Mouse (Mus musculus): ENCODE measurements around the gene Pex3.

DNA sequence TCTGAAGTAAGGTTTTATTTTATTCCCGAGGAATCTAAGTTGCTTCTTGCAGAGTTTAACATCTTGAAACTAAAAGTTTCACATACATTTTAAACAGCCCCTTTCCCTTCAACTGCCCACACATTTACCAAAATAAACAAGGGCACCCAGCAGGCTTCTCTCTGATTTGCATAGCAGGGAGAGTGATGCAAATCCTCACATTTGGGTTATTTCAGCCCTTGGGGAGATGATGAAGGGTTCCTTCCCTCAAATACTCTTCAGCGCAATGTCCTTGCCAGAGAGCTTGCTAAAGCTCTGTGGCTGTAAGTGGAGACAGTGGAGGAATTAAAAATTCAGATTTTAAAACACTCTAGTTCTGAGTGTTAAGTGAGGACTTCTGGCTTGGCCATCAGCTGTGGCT lies 35.0 kb upstream of the Pex3 start:
- TF ChIP-seq ZC3H11A (IDR thresholded peaks at IDR 0.05; ENCODE audit: borderline replicate concordance, low read depth, low read length) (no peak), MAFK (IDR thresholded peaks at IDR 0.05; ENCODE audit: insufficient read depth, low read depth, low read length) (no peak)
